Mouse (Mus musculus): Measurements from ENCODE around the gene Slc33a1. TPM values are rescaled to one million over a fixed set of nuclear protein-coding genes. Genes with fewer than 3 reads are reported as not detected.

The Slc33a1 gene
- polyA plus RNA-seq (2015; fragmentation: Nextera tagmentation; extraction: Ambion mirVana), result 23.6 and 27.6 TPM in 2 replicates

DNA sequence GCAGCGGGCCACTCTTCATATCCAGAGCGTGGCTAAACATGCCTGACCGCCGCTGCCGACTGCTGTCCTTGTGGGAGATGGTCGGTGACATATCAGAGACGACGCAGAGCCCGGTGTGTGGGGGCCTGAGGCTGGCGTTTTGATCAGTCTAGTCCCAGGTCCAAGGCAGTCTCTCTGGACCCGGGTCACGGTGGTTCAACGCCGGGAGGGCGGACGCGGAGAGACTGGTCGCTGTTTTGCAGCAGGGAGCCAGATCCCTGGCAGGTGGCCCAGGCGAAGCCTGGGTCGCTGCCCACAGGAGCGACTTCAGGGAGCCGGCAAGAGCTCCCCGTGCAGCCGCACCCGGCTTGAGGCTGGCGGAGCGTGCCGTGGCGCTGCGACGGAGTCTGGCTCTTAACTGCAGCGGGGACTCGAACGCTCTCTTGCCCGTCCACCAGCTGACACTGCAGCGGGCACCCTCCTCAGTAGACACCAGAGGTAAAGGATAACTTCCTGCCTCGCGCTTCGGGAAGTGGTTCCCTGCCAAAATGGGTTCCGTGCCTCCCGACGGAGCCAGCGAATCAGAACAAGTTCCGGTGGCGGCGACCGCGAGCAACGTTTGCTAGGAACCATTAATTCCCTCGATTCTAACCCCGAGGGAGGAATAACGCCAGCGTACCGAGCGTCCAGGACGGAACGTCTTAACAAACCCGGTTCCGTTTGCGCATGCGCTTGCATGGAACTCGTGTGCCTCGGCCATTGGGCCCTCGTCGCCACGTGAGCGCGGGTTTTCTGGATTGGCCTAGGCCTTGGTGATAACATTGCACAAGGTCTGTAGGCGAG is at the start of gene Slc33a1:
Gene Slc33a1, minus strand, starts transcription at position 669 of the 822 bp plus-strand sequence.
- under 1% methylated on average over 69 of the region's 69 CpGs for WGBS
- H3K4me2 ChIP-seq, result peak within 1 kb of the TSS; percentile 81
- no peaks in the 10 kb centered on the region for H3K9me3 ChIP-seq (replicated peaks)
- H3K4me1 ChIP-seq, result peaks cover 11% of the 10 kb centered on the region
- peak; percentile 97 for ATAC-seq (replicated peaks; ENCODE audit: low FRiP score)
- H3K27me3 ChIP-seq, result peaks cover 7% of the 10 kb centered on the region
- H3K9ac ChIP-seq, result peak within 1 kb of the TSS; percentile 82
- peak within 1 kb of the TSS; percentile 91 for H3K4me3 ChIP-seq (replicated peaks)
- peak within 1 kb of the TSS; percentile 92 for H3K27ac ChIP-seq
- H3K36me3 ChIP-seq, result no peaks in the 10 kb centered on the region; the same call in 1 of the 2 replicates

DNA sequence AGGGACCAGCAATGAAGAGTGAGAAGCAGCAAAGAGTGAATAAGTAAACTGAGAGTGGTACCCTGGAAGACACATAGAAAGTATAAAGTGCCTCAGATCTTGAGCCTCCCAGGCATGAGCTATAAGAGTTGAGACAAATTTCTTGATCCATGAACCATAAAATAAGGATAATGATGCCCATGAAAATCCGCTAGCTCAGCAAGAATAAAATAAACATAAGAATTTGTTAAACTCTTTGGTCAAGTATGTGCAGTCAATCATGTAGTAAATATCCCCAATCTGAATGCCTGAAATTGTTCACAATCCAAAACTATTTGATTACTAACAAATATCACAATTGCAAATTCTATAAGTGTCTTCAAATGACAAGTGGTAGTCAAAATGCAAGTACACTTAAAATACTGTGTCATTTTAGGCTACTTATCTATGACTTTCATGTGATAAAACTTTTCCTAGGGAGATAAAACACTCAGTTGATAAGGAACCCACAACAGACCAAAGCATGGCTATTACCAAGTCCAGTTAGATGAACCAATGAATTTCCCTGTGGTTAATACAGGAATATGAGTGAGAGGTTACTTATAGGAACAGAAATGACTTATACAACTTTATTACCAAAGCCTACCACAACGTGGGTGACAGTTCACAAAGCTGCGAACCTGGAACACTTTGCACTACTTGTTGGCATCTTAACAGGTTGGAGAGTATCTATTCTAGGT is 24.3 kb upstream of the Slc33a1 start:
- H3K4me1 ChIP-seq, result no peaks in the 10 kb centered on the region
- no peak overlapping the region for H3K27ac ChIP-seq
- H3K27me3 ChIP-seq, result no peaks in the 10 kb centered on the region
- no peak for ATAC-seq (replicated peaks; ENCODE audit: low FRiP score)
- H3K36me3 ChIP-seq, result peaks cover 79% of the 10 kb centered on the region
- H3K4me3 ChIP-seq (replicated peaks), result no peak overlapping the region
- H3K9me3 ChIP-seq (replicated peaks), result no peaks in the 10 kb centered on the region
- H3K9ac ChIP-seq, result no peak overlapping the region
- 83% methylated on average over 3 of the region's 3 CpGs for WGBS
- no peak overlapping the region for H3K4me2 ChIP-seq

DNA sequence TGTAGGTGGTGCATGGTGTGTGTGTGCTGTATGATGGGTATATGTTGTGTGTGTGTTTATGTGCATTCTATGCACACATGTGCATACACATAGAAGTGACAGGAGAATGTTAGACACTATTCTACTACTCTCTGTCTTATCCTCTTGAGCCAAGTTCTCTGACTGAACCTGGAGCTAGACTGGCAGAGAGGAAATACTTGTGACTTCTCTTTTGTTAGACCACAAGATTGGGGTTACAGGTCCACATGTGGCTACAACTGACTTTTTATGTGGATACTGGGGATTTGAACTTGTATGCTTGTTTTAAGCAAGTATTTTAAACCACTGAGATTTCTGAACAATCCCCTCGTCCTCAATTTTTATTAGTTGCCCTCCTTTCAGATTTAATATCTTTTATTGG is 22.1 kb upstream of the Slc33a1 start:
- no peaks in the 10 kb centered on the region for H3K27me3 ChIP-seq
- no peak overlapping the region for H3K9ac ChIP-seq
- ATAC-seq (replicated peaks; ENCODE audit: low FRiP score), result no peak
- no peak overlapping the region for H3K4me3 ChIP-seq (replicated peaks)
- H3K36me3 ChIP-seq, result peaks cover 77% of the 10 kb centered on the region
- H3K9me3 ChIP-seq (replicated peaks), result no peaks in the 10 kb centered on the region
- H3K4me2 ChIP-seq, result no peak overlapping the region
- H3K27ac ChIP-seq, result no peak overlapping the region
- 89% methylated on average over 1 of the region's 1 CpGs for WGBS
- H3K4me1 ChIP-seq, result no peaks in the 10 kb centered on the region

DNA sequence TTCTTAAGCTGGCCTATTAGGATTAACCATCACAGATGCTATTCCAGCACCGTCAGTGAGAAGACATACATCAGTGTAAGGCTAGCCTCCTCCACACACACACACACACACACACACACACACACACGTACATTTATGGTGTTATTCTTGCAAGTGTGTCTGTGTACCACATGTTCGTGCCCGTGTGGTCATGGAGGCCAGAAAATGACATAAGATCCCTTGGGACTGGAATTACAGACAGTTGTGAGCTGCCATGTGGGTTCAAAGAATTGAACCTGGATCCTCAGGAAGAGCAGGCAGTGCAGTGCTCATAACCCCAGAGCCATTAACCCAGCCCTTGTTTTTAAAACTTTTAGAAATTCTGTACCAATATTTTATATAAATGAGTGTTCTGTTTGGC is 13.3 kb upstream of the Slc33a1 start:
- Histone ChIP-seq H3K4me2 (peak overlapping the region; percentile 66), H3K4me1 (peaks cover 20% of the 10 kb centered on the region)

DNA sequence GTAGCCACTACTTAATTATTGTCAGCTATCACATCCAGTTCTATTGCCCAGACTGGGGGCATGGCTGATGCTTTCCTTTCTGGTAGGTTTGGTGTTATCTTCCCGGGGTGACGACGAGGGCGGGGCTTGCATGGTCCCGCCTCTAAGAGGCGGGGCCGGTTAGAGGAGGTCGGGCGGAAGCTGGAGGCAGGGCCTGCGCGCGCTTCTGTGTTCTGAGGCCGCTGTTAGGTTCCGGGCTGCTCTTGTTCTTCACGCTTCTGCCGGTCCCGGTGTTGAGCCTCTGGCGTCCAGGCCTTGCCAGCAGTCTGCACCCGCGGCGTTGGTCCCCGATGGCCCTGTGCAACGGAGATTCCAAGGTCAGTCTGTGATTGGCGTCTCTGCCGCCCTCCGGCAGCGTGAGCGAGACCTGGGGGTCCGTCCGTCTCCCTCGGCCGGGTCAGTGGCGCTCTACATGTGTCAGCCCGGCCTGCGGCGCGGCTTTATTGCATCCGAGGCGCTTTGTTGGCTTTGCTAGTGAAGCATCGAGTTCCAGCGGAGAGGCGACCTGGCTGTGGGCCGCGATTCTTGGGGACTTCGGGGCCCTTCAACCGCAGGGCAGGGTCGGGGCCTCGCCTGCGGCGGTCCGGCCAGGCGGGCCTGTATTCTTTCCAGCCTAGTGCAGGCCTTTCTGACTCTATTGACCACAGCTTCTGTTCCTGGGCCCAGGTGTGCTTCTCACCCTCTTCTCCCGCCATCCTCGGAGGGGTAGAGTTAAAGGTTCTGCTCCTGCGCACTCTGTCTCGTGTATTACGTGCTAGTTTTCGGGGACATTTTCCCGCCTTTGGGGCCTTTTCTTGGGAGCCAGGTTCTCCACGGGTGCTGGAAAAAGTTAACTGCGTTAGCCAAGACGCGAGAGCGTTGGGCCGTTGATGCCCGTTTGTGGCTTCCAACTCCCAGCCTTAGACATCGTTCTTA is 11.7 kb upstream of the Slc33a1 start, which contains the start of gene Gmps:
Gene Gmps, plus strand, starts transcription at position 152 of the 954 bp plus-strand sequence.
- peak; percentile 99 for ATAC-seq (replicated peaks; ENCODE audit: low FRiP score)
- Histone ChIP-seq H3K4me2 (peak within 1 kb of the TSS; percentile 66), H3K9me3 (replicated peaks) (no peaks in the 10 kb centered on the region), H3K4me1 (peaks cover 20% of the 10 kb centered on the region), H3K36me3 (peaks cover 16% of the 10 kb centered on the region), H3K27ac (peak within 1 kb of the TSS; percentile 92), H3K27me3 (no peaks in the 10 kb centered on the region), H3K4me3 (replicated peaks) (peak within 1 kb of the TSS; percentile 77), H3K9ac (peak within 1 kb of the TSS; percentile 70)
- under 1% methylated on average over 67 of the region's 67 CpGs for WGBS

More for the DNA sequence above, 13.3 kb upstream of the Slc33a1 start:
- no peak overlapping the region for H3K27ac ChIP-seq
- no peak for ATAC-seq (replicated peaks; ENCODE audit: low FRiP score)
- H3K36me3 ChIP-seq, result peaks cover 30% of the 10 kb centered on the region
- no peak overlapping the region for H3K9ac ChIP-seq
- WGBS, result 49% methylated on average over 4 of the region's 4 CpGs
- H3K9me3 ChIP-seq (replicated peaks), result no peaks in the 10 kb centered on the region
- peak overlapping the region; percentile 77 for H3K4me3 ChIP-seq (replicated peaks)
- H3K27me3 ChIP-seq, result no peaks in the 10 kb centered on the region

DNA sequence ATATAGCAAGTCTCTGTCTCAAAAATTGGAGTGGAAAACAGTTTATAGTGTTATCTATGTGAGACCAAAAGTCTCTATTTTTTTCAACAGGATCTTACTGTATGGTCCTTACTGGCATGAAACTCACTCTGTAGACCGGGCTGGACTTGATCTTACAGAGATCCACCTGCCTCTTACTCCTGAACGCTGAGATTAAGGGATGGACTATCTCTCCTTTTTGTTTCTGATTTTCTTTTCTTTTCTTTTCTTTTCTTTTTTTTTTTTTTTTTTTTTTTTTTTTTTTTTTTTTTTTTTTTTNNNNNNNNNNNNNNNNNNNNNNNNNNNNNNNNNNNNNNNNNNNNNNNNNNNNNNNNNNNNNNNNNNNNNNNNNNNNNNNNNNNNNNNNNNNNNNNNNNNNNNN is 1.4 kb upstream of the Slc33a1 start:
- 82% methylated on average over 2 of the region's 2 CpGs for WGBS
- Histone ChIP-seq H3K27me3 (peaks cover 7% of the 10 kb centered on the region), H3K27ac (no peak overlapping the region), H3K4me1 (peaks cover 11% of the 10 kb centered on the region), H3K36me3 (no peaks in the 10 kb centered on the region), H3K9me3 (replicated peaks) (no peaks in the 10 kb centered on the region), H3K4me3 (replicated peaks) (no peak overlapping the region), H3K9ac (no peak overlapping the region), H3K4me2 (no peak overlapping the region)
- ATAC-seq (replicated peaks; ENCODE audit: low FRiP score), result no peak

DNA sequence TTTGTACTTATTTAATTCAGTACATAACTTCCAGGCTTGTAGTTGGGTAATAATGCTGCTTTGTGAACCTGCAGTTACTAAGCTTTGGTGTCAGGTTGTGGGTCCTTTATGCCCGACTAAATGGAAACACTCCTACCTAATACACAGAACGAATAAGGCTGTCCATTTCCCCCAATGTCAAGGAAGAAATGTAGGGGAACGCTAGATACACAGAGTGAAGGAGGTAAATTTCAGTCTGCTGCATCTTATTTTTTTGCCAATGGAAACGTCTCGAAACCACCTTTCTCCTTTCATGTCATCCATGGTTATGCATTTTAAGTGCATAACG is 318 bp upstream of the Slc33a1 start:
- Histone ChIP-seq H3K9me3 (replicated peaks) (no peaks in the 10 kb centered on the region), H3K36me3 (no peaks in the 10 kb centered on the region), H3K9ac (no peak overlapping the region), H3K27ac (peak overlapping the region; percentile 92; the same call in 1 of the 2 replicates), H3K27me3 (peaks cover 7% of the 10 kb centered on the region), H3K4me2 (peak overlapping the region; percentile 81), H3K4me1 (peaks cover 11% of the 10 kb centered on the region), H3K4me3 (replicated peaks) (peak overlapping the region; percentile 91)
- ATAC-seq (replicated peaks; ENCODE audit: low FRiP score), result no peak
- WGBS, result 83% methylated on average over 6 of the region's 6 CpGs

DNA sequence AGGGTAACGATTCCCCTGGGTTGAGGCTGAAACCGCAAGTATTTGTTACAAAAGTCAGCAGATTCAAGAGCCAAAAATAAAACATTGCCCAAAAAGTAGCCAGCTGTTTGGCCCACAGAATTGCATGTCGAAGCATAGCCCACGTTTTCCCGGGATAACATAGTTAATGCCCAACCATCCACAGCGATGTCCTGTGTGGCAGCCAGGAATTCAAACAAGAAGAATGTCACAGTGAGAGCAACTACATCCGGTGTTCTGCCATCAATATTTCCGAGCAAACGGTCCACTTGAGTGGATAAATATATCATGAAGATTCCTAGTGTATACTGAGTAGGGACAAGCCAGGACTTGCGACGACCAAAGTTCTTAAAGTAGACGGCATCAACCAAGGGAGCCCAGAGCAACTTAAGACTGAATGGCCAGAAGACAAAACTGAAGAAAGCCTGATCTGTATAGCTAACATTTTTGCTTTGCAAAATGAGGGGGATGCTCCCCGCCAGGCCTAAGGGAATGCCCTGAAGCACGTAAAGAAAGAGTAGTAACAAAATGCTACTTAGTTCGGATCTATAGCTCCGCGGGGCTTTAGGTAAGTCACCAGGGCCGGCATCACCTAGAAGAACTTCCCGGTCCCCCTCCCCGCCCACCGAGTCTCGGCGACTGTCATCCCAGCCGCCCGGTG is 1.0 kb downstream of the Slc33a1 start:
- no peak for ATAC-seq (replicated peaks; ENCODE audit: low FRiP score)
- H3K9ac ChIP-seq, result peak overlapping the region; percentile 82

DNA sequence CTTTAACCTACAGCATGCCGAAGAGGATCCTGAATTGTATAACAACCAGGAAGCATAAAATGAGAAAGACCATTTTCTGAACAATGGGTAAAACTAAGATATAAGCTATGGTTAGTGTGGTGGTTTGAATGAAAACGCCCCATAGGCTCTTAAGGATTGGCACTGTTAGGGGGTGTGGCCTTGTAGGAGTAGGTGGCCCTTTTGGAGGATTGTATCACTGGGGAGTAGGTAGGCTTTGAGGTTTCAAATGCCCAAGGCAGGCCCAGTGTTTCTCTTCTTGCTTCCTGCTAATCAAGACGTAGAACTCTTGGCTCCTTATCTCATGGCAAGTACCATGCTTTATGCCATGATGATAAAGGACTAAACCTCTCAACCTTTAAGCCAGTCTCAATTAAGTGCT is 14.7 kb downstream of the Slc33a1 start:
- no peak for ATAC-seq (replicated peaks; ENCODE audit: low FRiP score)
- Histone ChIP-seq H3K4me3 (replicated peaks) (no peak overlapping the region), H3K9me3 (replicated peaks) (no peaks in the 10 kb centered on the region), H3K27ac (no peak overlapping the region), H3K27me3 (no peaks in the 10 kb centered on the region), H3K9ac (no peak overlapping the region), H3K4me1 (no peaks in the 10 kb centered on the region), H3K36me3 (peaks cover 19% of the 10 kb centered on the region), H3K4me2 (no peak overlapping the region)
- WGBS, result 86% methylated on average over 3 of the region's 3 CpGs

More for the DNA sequence above, 1.0 kb downstream of the Slc33a1 start:
- H3K4me2 ChIP-seq, result peak overlapping the region; percentile 81
- WGBS, result 6% methylated on average over 25 of the region's 25 CpGs
- H3K4me3 ChIP-seq (replicated peaks), result peak overlapping the region; percentile 91
- H3K36me3 ChIP-seq, result no peaks in the 10 kb centered on the region; the same call in 1 of the 2 replicates
- H3K27ac ChIP-seq, result peak overlapping the region; percentile 92
- H3K4me1 ChIP-seq, result peaks cover 11% of the 10 kb centered on the region
- peaks cover 7% of the 10 kb centered on the region for H3K27me3 ChIP-seq
- no peaks in the 10 kb centered on the region for H3K9me3 ChIP-seq (replicated peaks)

DNA sequence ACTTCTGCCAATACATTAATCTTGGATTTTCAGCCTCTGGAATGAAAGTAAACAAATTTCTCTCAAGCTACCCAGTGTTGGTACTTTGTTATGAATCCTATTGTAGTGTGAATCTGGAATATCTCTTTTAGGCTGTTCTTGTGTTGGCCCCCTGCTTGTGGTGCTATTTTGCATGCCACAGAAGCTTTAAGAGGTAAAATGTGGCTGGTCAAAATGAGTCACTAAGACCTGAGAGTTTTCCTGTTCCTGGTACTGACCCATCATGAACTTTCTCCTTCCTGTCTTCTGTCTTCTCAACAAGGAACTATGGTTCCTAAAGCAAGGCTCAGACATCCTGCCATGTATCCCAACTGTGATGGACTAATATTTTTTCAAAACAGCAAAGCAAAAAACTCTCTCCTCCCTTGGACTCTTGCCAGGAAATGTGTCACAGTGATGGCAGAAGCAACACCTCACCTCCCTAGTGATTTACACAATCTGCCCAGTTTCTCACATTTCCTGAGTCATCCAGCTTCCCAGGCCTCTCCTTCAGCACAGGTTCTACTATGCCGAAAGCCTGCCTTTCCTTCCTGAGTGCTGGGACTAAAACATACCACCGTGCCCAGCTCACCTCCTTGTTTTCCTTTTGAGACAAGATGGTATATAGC is 23.2 kb downstream of the Slc33a1 start:
- no peaks in the 10 kb centered on the region for H3K27me3 ChIP-seq
- H3K27ac ChIP-seq, result no peak overlapping the region
- H3K36me3 ChIP-seq, result peaks cover 17% of the 10 kb centered on the region
- H3K4me2 ChIP-seq, result no peak overlapping the region
- no peak overlapping the region for H3K4me3 ChIP-seq (replicated peaks)
- WGBS, result 79% methylated on average over 2 of the region's 2 CpGs
- no peak overlapping the region for H3K9ac ChIP-seq
- ATAC-seq (replicated peaks; ENCODE audit: low FRiP score), result no peak
- H3K9me3 ChIP-seq (replicated peaks), result no peaks in the 10 kb centered on the region
- H3K4me1 ChIP-seq, result no peaks in the 10 kb centered on the region

DNA sequence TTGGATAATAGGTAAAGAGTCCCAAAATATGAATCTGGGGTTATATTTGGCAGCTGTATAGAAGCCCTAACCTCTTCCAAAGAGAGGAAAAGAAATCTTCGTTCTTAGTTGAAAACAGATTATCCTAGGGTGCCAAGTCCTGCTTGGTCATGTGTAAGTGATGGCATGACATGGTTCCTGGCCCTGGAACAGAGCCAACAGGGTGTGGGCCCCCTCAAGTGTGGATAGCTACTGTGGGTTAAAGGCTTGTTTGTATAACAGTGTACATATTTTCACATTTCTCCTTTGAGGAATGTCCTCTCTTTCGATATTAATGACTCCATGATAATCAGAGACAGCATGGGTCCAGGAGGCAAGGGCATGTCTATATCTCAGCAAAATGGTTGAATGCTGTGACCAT is 25.6 kb downstream of the Slc33a1 start:
- 95% methylated on average over 2 of the region's 2 CpGs for WGBS

More for the DNA sequence above, 25.6 kb downstream of the Slc33a1 start:
- Histone ChIP-seq H3K4me3 (replicated peaks) (no peak overlapping the region), H3K36me3 (peaks cover 5% of the 10 kb centered on the region), H3K9ac (no peak overlapping the region), H3K27ac (no peak overlapping the region), H3K27me3 (no peaks in the 10 kb centered on the region), H3K9me3 (replicated peaks) (no peaks in the 10 kb centered on the region), H3K4me1 (no peaks in the 10 kb centered on the region), H3K4me2 (no peak overlapping the region)
- no peak for ATAC-seq (replicated peaks; ENCODE audit: low FRiP score)
